ENCODE assay signal across 9 mouse cellular contexts in genomic region chr1:189867497-189867896, GRCm38 (mm10). TPM values are rescaled to one million over a fixed set of nuclear protein-coding genes. Genes with fewer than 3 reads are reported as not detected.
DNase-seq lines count a peak whose midpoint lies in the region; ATAC-seq lines count a peak whose summit lies in the region.
"Had no signal": no experiment of that assay in that cellular context is flagged by ENCODE, and none has a peak within 500 bp of the region (broad histone marks: within the 10 kb centered on the region; RNA-seq: fewer than 3 reads in every experiment).

No protein-coding gene starts in this region.

- 16% methylated on average over 9 of the region's 9 CpGs for WGBS in liver, embryonic 11.5 days

- DNase-seq in 3T3-L1 (ENCODE audit: low read depth, low spot score) = peak; percentile 58
- peak; percentile 72 to 77 for DNase-seq in adrenal gland, postnatal 36 days
- peak; percentile 78 to 83 for DNase-seq in heart, postnatal 10 days
- DNase-seq in liver, embryonic 11.5 days (ENCODE audit: low spot score) = peak; percentile 61
- DNase-seq in urinary bladder, postnatal 36 days (ENCODE audit: low spot score in 2 of 2) = peak; percentile 52 to 74
- no peak for DNase-seq in left cerebral cortex, postnatal 4 days
- DNase-seq in spleen, postnatal 4 days (ENCODE audit: low spot score in 2 of 2) = no peak
- no peak for DNase-seq in gastrocnemius, postnatal 14 days

- peak overlapping the region; percentile 84 for H3K27ac ChIP-seq in liver, embryonic 11.5 days (ENCODE audit: low read depth, low read length)
- H3K27ac ChIP-seq: limb, embryonic 12.5 days had no signal

- H3K27me3 ChIP-seq in liver, embryonic 11.5 days (replicated peaks; ENCODE audit: control insufficient read depth, insufficient read depth, low read length) = no peaks in the 10 kb centered on the region
- H3K27me3 ChIP-seq: limb, embryonic 12.5 days had no signal

- peak; percentile 80 for ATAC-seq in liver, embryonic 11.5 days (replicated peaks; ENCODE audit: low FRiP score)

- peaks cover 41% of the 10 kb centered on the region for H3K4me1 ChIP-seq in liver, embryonic 11.5 days (replicated peaks; ENCODE audit: control insufficient read depth, insufficient read depth, low read length)
- H3K4me1 ChIP-seq: limb, embryonic 12.5 days had no signal

- H3K4me2 ChIP-seq in liver, embryonic 11.5 days = peak overlapping the region; percentile 71
- H3K4me2 ChIP-seq: limb, embryonic 12.5 days had no signal

- H3K36me3 ChIP-seq in liver, embryonic 11.5 days (ENCODE audit: control insufficient read depth, insufficient read depth, low read length) = no peaks in the 10 kb centered on the region; the same call in 1 of the 2 replicates

- H3K9ac ChIP-seq in liver, embryonic 11.5 days (ENCODE audit: low read depth, low read length) = peak overlapping the region; percentile 58
- H3K9ac ChIP-seq: limb, embryonic 12.5 days had no signal

- peak overlapping the region; percentile 31 for H3K4me3 ChIP-seq in liver, embryonic 11.5 days (ENCODE audit: low read depth, low read length)
- H3K4me3 ChIP-seq: limb, embryonic 12.5 days had no signal

- H3K9me3 ChIP-seq in liver, embryonic 11.5 days (ENCODE audit: control insufficient read depth, low read length) = no peaks in the 10 kb centered on the region
- H3K9me3 ChIP-seq: limb, embryonic 12.5 days had no signal

- intact Hi-C loops in heart, postnatal 10 days (cut with DNase I) = loop anchor here (5.0 kb wide), 1 partner anchor 50 kb away; no protein-coding TSS in a partner anchor
- intact Hi-C loops in left cerebral cortex, postnatal 4 days (cut with DNase I) = no loop called here
- intact Hi-C loops in gastrocnemius, postnatal 14 days (cut with DNase I; ENCODE audit: low total_unique reads) = no loop called here

RNA-seq across cellular contexts. Expression of gene Smyd2, which starts 54.7 kb away (rescaled TPM):
- total RNA-seq in adrenal gland, postnatal 36 days (2021) = 10 to 100 TPM; 76.7 to 81.8 TPM
- total RNA-seq in heart, postnatal 10 days (2021) = 100 to 1,000 TPM; 166 to 180 TPM
- polyA plus RNA-seq in liver, embryonic 11.5 days (2014; fragmentation: Nextera tagmentation; extraction: Ambion mirVana) = 75.7 and 77.8 TPM in 2 replicates
- total RNA-seq in left cerebral cortex, postnatal 4 days (2021) = 100 to 1,000 TPM; 120 to 128 TPM
- 100 to 1,000 TPM; 148 to 151 TPM for total RNA-seq in gastrocnemius, postnatal 14 days (2021)

Comparison
In these comparisons a context has a peak if more than half of its experiments do, and no peak if none do; other contexts are left out.
1. DNase-seq: peak in 3T3-L1 (single experiment), adrenal gland, postnatal 36 days (2 of 2), heart, postnatal 10 days (2 of 2), liver, embryonic 11.5 days (single experiment) and urinary bladder, postnatal 36 days (2 of 2); none in left cerebral cortex, postnatal 4 days (single experiment), spleen, postnatal 4 days (0 of 2) and gastrocnemius, postnatal 14 days (single experiment).